Mouse (Mus musculus) limb, embryonic 12.5 days (tissue): ENCODE data around the gene Ptpn7. TPM values are rescaled to one million over a fixed set of nuclear protein-coding genes. Genes with fewer than 3 reads are reported as not detected.
"Not testable (repeated sequence)": the region's sequence is repeated elsewhere in the genome, so short reads cannot be mapped to it uniquely, and the experiment has no call there.

Experiments used
- ATAC-seq: fragments of 200-750 bp; cut with Nextera tagmentation; 2 replicates; pipeline ENCODE4 v1.8.0; 2017; ENCODE audit warnings: low read depth, moderate TSS enrichment; ENCODE audit not compliant: insufficient number of reproducible peaks, insufficient read depth, low FRiP score, low TSS enrichment
- H3K27ac ChIP-seq: fragments of 300-500 bp; sonication (generic); 2 replicates; pipeline ENCODE4 v1.5.1; 2016; ENCODE audit warnings: mild to moderate bottlenecking, moderate library complexity
- H3K27me3 ChIP-seq: fragments of 300-500 bp; sonication (generic); 2 replicates; pipeline ENCODE4 v1.6.1; 2016; ENCODE audit warnings: mild to moderate bottlenecking, moderate library complexity
- H3K36me3 ChIP-seq: fragments of 300-500 bp; sonication (generic); 2 replicates; pipeline ENCODE4 v1.6.1; 2016; ENCODE audit warnings: mild to moderate bottlenecking, moderate library complexity
- H3K4me1 ChIP-seq: fragments of 300-500 bp; sonication (generic); replicated peaks from 2 replicates; pipeline ENCODE4 v1.6.1; 2016
- H3K4me2 ChIP-seq: fragments of 300-500 bp; sonication (generic); 2 replicates; pipeline ENCODE4 v1.6.1; 2016; ENCODE audit warnings: mild to moderate bottlenecking, moderate library complexity
- H3K4me3 ChIP-seq: fragments of 300-500 bp; sonication (generic); replicated peaks from 2 replicates; pipeline ENCODE4 v1.5.1; 2016; ENCODE audit warnings: mild to moderate bottlenecking
- H3K9ac ChIP-seq: fragments of 300-500 bp; sonication (generic); replicated peaks from 2 replicates; pipeline ENCODE4 v1.6.1; 2016; ENCODE audit warnings: mild to moderate bottlenecking, moderate library complexity
- H3K9me3 ChIP-seq: fragments of 300-500 bp; sonication (generic); 2 replicates; pipeline ENCODE4 v1.6.1; 2016; ENCODE audit warnings: mild to moderate bottlenecking, moderate library complexity
- WGBS: fragments of 180-500 bp; shearing (Covaris S2); methylation state at CpG from one replicate; pipeline ENCODE4 v1.1.7; 2016; 5-methylcytosine and 5-hydroxymethylcytosine counted together
- polyA plus RNA-seq: library from polyadenylated mRNA; unstranded; fragments of >200 nt; fragmentation: Nextera tagmentation; extraction: Ambion mirVana; gene quantifications from 2 replicates; pipeline ENCODE4 v1.2.1, GENCODE M21; 2016

Gene Ptpn7
- polyA plus RNA-seq, 1 experiment from 2014 or later, result 1.1 TPM

- no peaks in the 10 kb centered on the region for H3K36me3 ChIP-seq
- no peak overlapping the region for H3K4me2 ChIP-seq
- H3K9ac ChIP-seq, result no peak overlapping the region
- no peaks in the 10 kb centered on the region for H3K9me3 ChIP-seq
- H3K27ac ChIP-seq, result no peak overlapping the region
- H3K4me1 ChIP-seq, result peaks cover 13% of the 10 kb centered on the region; the same call in 1 of the 2 replicates
- peaks cover 60% of the 10 kb centered on the region for H3K27me3 ChIP-seq
- WGBS, result 88% methylated on average over 7 of the region's 7 CpGs
- H3K4me3 ChIP-seq, result no peak overlapping the region
- no peak for ATAC-seq
Measured at GRCm38 (mm10) chr1:135098441-135098840, 34.1 kb upstream of the Ptpn7 start.

- H3K4me1 ChIP-seq, result peaks cover 22% of the 10 kb centered on the region
- ATAC-seq, result no peak
- peaks cover 80% of the 10 kb centered on the region for H3K27me3 ChIP-seq
- no peaks in the 10 kb centered on the region for H3K36me3 ChIP-seq
- H3K27ac ChIP-seq, result no peak overlapping the region
- no peaks in the 10 kb centered on the region for H3K9me3 ChIP-seq
- 45% methylated on average over 7 of the region's 7 CpGs for WGBS
- no peak overlapping the region for H3K4me3 ChIP-seq
- no peak overlapping the region for H3K9ac ChIP-seq
- no peak overlapping the region for H3K4me2 ChIP-seq
Measured at GRCm38 (mm10) chr1:135100400-135100799, 32.1 kb upstream of the Ptpn7 start.

- no peak for ATAC-seq
- Histone ChIP-seq H3K4me2 (peak within 1 kb of the TSS; percentile 80), H3K9ac (peak within 1 kb of the TSS; percentile 44; the same call in 1 of the 2 replicates), H3K27me3 (peaks cover 73% of the 10 kb centered on the region), H3K36me3 (no peaks in the 10 kb centered on the region), H3K27ac (no peak within 1 kb of the TSS), H3K9me3 (no peaks in the 10 kb centered on the region), H3K4me3 (peak within 1 kb of the TSS; percentile 49), H3K4me1 (peaks cover 14% of the 10 kb centered on the region)
- WGBS, result under 1% methylated on average over 40 of the region's 40 CpGs
Measured at GRCm38 (mm10) chr1:135105124-135105523, 27.4 kb upstream of the Ptpn7 start, which contains the start of gene Lgr6. Gene Lgr6, minus strand, starts transcription at chr1:135105276.

- Histone ChIP-seq H3K4me3 (no peak overlapping the region), H3K9me3 (no peaks in the 10 kb centered on the region), H3K27me3 (peaks cover 64% of the 10 kb centered on the region)
Measured at GRCm38 (mm10) chr1:135105951-135106350, 26.5 kb upstream of the Ptpn7 start.

GRCm38 (mm10) chr1:135108611-135109010, 23.9 kb upstream of the Ptpn7 start:
- 31% methylated on average over 6 of the region's 6 CpGs for WGBS
- no peak overlapping the region for H3K4me3 ChIP-seq
- H3K9ac ChIP-seq, result no peak overlapping the region
- H3K4me2 ChIP-seq, result no peak overlapping the region
- no peak for ATAC-seq
- no peaks in the 10 kb centered on the region for H3K36me3 ChIP-seq
- H3K27me3 ChIP-seq, result peaks cover 38% of the 10 kb centered on the region
- peaks cover 14% of the 10 kb centered on the region for H3K4me1 ChIP-seq
- no peak overlapping the region for H3K27ac ChIP-seq
- no peaks in the 10 kb centered on the region for H3K9me3 ChIP-seq

More at GRCm38 (mm10) chr1:135105951-135106350, 26.5 kb upstream of the Ptpn7 start:
- Histone ChIP-seq H3K36me3 (no peaks in the 10 kb centered on the region), H3K9ac (no peak overlapping the region), H3K4me1 (peaks cover 14% of the 10 kb centered on the region), H3K4me2 (peak overlapping the region; percentile 80), H3K27ac (no peak overlapping the region)
- WGBS, result 2% methylated on average over 8 of the region's 8 CpGs
- no peak for ATAC-seq

- Histone ChIP-seq H3K4me3 (no peak overlapping the region), H3K27ac (no peak overlapping the region), H3K4me2 (no peak overlapping the region), H3K9me3 (no peaks in the 10 kb centered on the region), H3K27me3 (peaks cover 23% of the 10 kb centered on the region), H3K4me1 (peaks cover 8% of the 10 kb centered on the region), H3K36me3 (no peaks in the 10 kb centered on the region), H3K9ac (no peak overlapping the region)
- no peak for ATAC-seq
- WGBS, result 17% methylated on average over 6 of the region's 6 CpGs
Measured at GRCm38 (mm10) chr1:135110075-135110474, 22.4 kb upstream of the Ptpn7 start.

- H3K27me3 ChIP-seq, result peaks cover 11% of the 10 kb centered on the region
- H3K9me3 ChIP-seq, H3K27ac ChIP-seq, H3K4me1 ChIP-seq, H3K4me3 ChIP-seq, H3K36me3 ChIP-seq, H3K4me2 ChIP-seq, H3K9ac ChIP-seq, ATAC-seq: not testable (repeated sequence)
- 60% methylated on average over 4 of the region's 5 CpGs for WGBS
Measured at GRCm38 (mm10) chr1:135111271-135111670, 21.2 kb upstream of the Ptpn7 start.

- Histone ChIP-seq H3K27ac (no peak overlapping the region), H3K9ac (no peak overlapping the region), H3K36me3 (no peaks in the 10 kb centered on the region), H3K9me3 (no peaks in the 10 kb centered on the region), H3K4me2 (no peak overlapping the region), H3K27me3 (no peaks in the 10 kb centered on the region; the same call in 1 of the 2 replicates), H3K4me1 (no peaks in the 10 kb centered on the region), H3K4me3 (no peak overlapping the region)
- 9% methylated on average over 8 of the region's 8 CpGs for WGBS
- no peak for ATAC-seq
Measured at GRCm38 (mm10) chr1:135112661-135113060, 19.8 kb upstream of the Ptpn7 start.

GRCm38 (mm10) chr1:135124573-135125363, 7.7 kb upstream of the Ptpn7 start:
- H3K27ac ChIP-seq, result no peak overlapping the region
- H3K9ac ChIP-seq, result no peak overlapping the region
- peaks cover 36% of the 10 kb centered on the region for H3K4me1 ChIP-seq
- H3K4me3 ChIP-seq, result no peak overlapping the region
- H3K9me3 ChIP-seq, result no peaks in the 10 kb centered on the region
- H3K36me3 ChIP-seq, result no peaks in the 10 kb centered on the region
- H3K4me2 ChIP-seq, result no peak overlapping the region
- no peak for ATAC-seq
- 91% methylated on average over 8 of the region's 8 CpGs for WGBS
- H3K27me3 ChIP-seq, result peaks cover 19% of the 10 kb centered on the region

- peaks cover 21% of the 10 kb centered on the region for H3K27me3 ChIP-seq
- H3K9ac ChIP-seq, result peak overlapping the region; percentile 42; the same call in 1 of the 2 replicates
- H3K36me3 ChIP-seq, result no peaks in the 10 kb centered on the region
- peak overlapping the region; percentile 4; the same call in 1 of the 2 replicates for H3K4me2 ChIP-seq
- no peak overlapping the region for H3K4me3 ChIP-seq
- no peak for ATAC-seq
- H3K9me3 ChIP-seq, result no peaks in the 10 kb centered on the region
- H3K4me1 ChIP-seq, result peaks cover 40% of the 10 kb centered on the region
- H3K27ac ChIP-seq, result peak overlapping the region; percentile 83
- 49% methylated on average over 8 of the region's 8 CpGs for WGBS
Measured at GRCm38 (mm10) chr1:135125990-135126389, 6.5 kb upstream of the Ptpn7 start.

- WGBS, result 23% methylated on average over 4 of the region's 4 CpGs
- ATAC-seq, result no peak
- H3K9ac ChIP-seq, result peak overlapping the region; percentile 42; the same call in 1 of the 2 replicates
- H3K4me1 ChIP-seq, result peaks cover 43% of the 10 kb centered on the region
- peaks cover 21% of the 10 kb centered on the region for H3K27me3 ChIP-seq
- peak overlapping the region; percentile 4; the same call in 1 of the 2 replicates for H3K4me2 ChIP-seq
- H3K36me3 ChIP-seq, result no peaks in the 10 kb centered on the region
- H3K9me3 ChIP-seq, result no peaks in the 10 kb centered on the region
- H3K27ac ChIP-seq, result peak overlapping the region; percentile 83
- no peak overlapping the region for H3K4me3 ChIP-seq
Measured at GRCm38 (mm10) chr1:135126443-135127027, 6.0 kb upstream of the Ptpn7 start.
